Mouse (Mus musculus) right cerebral cortex, postnatal 10 days (tissue): ENCODE measurements at regions not wholly inside any gene's neighbourhood (a gene's known extent, or its start where the extent isn't known, plus 50 kb on each side); places are given as distances from the start of the nearest gene placed in this dataset.

Experiments used
- DNase-seq, 2 experiments: peaks; one replicate each; pipeline ENCODE4 v3.0.0; 2021; ENCODE audit warnings: low spot score in 2 of 2

DNA sequence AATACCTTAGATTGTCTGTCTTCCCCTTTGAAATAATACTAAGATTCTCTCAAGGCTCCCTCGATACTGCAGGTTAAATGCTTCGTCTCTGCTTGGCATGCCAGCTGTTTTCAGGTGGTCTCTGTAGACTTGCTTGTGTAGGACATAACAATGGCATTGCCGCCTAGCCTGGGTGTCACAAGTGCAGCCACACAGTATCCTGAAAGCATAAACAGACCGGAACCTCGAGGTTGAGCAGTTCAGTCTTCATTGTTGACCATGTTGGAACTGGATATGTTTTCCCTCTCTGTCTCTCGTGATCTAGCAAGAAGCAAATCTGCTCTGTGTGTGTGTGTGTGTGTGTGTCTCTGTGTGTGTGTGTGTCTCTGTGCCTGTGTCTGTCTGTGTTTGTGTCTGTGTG lies 675.4 kb upstream of the Tmem132c start:
- no peak for DNase-seq

DNA sequence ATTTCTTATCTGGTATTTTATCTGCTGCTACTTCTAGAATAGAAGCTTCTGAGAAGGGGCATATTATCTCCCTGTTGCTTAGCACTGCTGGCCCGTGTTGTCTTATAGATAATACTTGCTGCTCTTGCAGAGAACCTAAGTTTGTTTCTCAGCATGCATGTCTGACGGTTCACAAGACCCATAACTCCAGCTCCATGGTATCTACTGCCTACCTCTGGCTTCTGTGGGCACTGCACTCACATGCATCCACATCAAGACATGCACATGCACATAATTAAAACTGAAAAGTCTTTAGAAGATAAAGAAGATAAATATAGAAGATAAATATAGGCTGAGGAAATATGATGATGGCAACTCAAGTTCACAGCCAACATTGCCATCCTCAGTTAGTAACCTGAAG lies 667.8 kb upstream of the Tmem132c start:
- no peak for DNase-seq

DNA sequence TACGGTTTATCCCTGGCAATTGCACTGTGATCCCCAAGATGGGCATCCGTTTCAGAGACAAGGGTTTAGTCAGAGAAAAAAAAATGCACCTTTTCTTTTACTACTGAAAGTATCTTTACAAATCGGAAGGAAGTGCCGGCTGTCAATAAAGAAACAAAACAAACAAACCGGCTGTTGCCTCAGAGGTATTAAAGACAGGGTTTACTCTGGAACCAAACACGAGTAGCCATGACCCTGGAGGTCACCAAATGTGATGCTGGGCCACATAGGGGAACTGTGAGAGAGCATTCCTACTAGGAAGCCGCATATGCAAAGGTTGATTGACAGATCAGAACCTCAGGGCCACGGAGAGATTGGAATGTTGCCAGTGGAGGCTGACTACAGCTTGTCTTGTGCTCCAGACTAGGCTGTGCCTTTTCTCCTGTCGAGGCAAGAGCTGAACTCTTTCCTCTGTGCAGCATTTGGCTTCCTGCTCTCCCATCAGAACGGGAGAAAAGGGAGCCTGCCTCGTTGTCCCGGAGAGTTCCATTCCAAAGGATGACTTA lies 643.8 kb upstream of the Tmem132c start:
- DNase-seq = no peak

DNA sequence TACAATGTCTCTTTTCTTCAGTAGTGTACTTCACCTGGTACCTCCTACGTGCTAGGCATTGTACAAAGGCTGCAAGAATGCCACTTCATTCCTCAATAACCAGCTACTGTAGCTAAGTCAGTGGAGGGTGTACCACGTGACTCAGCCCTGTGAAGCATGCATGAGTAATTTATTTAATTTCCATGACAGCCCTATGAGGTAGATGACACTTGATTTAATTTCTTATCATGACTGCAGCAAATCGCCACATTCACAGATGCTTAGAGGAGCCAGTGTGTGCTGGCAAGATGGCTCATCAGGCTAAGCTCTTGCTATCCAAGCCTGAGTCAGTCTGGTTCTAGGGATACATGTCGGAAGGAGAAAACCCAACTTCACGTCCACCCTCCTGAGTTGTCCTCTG lies 642.0 kb upstream of the Tmem132c start:
- DNase-seq = peak in 1 of 2 experiments; percentile 26

DNA sequence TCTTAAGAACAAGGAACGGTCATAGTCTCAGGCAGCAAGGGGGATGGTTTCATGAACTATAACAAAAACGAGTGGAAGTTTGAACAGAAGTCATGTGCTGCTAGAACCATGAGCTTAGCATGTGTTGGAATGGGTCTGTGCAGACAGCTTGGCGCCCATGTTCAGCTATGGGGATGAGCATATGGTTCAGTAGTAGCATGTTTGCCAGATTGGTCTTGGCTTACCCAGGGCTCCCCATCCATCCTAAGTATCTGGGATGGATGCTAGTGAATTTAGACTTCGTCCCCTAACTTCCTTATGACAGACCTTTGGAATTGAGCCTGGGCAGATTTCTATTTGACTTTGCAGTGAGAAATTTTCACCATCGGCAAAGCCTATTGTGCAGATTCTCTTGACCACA lies 634.9 kb upstream of the Tmem132c start:
- DNase-seq = peak in 1 of 2 experiments; percentile 26

DNA sequence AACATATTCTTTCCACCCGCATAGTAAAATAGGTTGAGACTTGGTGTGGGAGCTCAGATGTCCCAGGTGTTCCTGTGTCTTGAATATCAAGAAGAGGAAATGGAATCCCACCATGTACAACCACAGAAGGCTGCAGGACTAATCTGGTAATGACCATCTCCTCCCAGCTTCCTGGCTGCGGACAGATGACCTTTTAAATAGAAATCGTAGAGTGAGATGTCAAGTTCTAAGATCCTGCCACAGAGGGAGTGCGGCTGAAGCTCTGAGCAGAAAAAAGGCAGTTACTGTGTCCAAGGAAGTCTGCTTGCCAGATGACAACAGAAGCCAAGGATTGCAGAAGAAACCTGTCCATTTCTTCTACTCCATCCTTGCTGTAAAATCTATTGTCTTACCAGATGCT lies 629.0 kb upstream of the Tmem132c start:
- DNase-seq = no peak

DNA sequence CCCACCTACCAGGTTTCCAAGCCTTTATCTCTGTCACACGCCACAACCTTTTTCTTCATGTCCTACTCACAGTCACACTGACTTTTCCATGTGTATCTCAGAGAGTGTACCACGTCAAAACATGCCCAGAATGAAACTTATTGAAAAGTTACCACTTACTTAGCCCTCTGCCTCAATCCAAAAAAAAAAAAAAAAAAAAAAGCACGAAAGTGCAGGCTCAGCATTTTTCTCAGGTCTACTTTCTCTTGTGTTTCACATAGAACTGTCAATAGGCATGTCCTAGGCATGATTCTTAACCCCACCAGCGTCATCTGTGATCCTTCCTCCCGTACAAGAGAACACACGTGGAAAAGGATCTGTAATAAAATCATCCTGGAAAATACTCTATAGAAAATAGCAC lies 619.1 kb upstream of the Tmem132c start:
- no peak for DNase-seq

DNA sequence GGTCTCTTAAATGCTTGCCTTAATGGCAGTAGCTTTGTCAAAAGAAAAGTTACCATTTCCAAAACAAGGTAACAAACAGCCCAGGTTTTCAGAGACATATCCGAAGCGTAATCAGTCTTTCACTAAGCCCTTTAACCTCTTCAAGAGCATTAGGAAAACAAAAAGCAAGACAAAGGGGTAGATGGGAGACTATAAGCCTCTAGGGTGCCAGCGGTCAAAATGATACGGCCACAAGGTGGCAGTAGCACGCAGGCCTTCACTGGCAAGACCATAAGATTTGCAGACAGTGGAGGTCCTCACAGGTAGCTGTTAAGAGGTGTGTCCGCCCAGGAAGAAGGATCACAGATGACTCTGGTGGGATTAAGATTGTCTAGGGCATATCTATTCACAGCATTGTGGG lies 618.4 kb upstream of the Tmem132c start:
- peak; percentile 49 to 77 for DNase-seq

DNA sequence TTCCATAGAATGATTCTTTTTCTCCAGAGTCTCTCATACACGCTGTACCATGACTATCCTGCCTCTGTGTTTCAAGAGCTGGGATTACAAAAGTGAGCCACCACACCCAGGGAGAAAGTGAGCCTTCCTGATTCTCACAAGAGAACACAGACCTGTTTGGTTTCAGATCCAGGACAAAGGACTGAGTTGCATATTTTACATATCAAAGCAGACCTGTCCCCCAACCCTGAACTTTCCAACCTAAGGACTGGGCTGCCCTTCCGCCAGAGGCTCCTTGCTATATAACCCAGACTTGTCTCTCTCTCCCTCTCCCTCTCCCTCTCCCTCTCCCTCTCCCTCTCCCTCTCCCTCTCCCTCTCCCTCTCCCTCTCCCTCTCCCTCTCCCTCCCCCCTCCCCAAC lies 611.8 kb upstream of the Tmem132c start:
- no peak for DNase-seq

DNA sequence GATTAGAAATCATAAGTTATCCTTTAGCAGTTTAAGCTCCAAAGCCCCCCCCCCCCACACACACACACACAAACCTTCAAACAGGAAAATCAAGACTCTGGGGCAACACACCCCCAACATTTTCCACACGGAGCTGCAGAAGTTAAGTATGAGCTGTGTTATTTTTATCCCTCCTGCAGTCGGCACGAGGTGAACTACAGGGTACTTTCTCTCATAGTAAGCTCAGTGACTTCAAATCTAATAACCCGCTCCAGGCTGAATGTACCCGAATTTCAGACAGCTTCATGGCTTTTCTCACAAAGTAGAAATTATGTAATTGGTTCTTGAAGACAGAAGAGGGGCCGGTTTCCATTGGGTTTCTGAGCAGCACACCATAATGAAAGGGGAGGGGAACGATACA lies 591.2 kb upstream of the Tmem132c start:
- DNase-seq = peak in 1 of 2 experiments; percentile 29

DNA sequence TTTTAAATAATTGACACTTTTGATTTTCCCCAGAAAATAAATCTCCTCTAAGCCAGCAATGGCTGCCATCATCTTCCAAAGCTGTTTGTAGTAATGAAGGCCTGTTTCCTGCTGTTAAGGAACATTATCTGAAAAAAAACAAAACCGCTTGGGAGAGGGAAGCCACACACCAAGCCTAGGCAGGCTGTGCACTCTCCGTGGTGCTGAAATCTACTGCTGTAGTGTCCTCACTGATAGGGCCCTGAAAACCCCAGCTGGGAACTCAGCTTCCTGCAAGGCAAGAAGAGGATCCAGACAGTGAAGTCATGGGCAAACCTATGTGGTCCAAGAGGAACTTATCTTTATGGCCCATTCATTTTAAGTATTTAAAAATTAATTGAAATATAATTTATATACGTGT lies 590.2 kb upstream of the Tmem132c start:
- no peak for DNase-seq

DNA sequence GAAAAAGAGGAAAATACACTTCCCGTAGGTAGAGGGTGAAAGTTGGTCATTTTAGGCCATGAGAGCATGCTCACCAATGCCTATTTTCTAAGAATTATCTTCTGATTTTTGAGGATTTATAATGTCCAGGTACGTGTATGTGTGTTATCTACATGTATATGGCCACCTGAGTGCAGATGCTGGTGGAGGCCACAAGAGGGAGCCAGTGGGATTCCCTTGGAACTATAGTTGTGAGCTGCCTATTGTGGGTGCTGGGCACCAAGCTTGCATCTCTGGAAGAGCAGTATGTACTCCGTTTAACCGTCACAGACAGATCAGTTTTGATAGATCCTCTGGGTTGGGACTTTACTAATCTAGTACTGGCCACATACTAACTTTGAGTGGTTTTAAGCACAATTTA lies 579.0 kb upstream of the Tmem132c start:
- DNase-seq = no peak

DNA sequence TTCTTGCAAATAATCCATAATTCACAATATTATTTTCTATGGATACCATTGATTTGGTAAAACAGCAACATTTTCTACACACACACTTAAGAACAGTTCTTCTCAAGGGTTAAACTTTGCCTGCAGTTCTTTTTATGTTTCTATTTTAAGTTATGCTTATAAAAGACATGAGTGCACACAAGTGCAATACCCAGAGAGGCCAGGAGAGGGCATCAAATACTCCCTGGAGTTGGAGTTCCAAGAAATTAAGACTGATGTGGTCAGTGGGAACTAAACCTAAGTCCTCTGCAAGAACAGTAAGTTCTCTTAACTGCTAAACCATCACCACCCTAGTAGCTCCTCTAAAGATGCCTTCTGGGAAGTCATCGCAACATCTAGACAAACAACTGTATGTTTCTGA lies 570.5 kb upstream of the Tmem132c start:
- DNase-seq = peak in 1 of 2 experiments; percentile 36

DNA sequence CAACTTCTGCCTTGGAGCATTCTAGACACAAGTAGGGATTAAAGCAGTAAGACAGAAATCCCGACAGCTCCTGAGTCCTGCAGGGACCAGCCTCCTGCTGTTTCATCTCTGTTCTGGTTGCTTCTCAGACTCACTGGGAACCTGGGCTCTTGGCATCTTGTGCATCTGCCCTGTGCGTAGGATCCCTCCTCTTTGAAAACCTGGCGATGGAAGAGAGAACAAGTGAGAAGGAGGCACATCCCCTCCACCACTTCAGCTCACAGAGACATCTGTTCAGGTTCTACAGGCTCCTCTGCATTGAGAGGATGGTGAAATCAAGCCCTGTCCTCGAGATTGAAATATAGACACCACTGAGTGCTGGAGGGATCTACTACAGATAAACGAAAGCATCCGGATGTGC lies 561.3 kb upstream of the Tmem132c start:
- DNase-seq = no peak

DNA sequence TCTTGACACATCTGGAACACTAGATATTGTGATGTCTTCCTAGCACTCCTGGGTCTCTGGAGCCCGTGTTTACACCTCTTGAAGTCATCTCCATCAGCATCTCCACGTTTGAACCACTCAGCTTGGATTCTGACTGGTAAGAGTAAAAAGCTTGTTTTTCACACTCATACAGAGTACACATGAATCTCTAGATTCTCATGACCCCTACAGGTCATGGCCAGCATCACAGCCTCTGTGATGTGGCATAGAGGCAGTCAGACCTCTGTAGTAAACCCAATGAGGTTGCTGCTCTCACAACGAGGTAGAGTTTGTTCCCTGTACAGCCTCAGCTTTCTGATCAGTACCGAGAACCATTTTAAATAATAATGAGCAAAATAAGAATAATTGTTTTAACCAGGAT lies 542.3 kb upstream of the Tmem132c start:
- DNase-seq = peak; percentile 51 to 55

DNA sequence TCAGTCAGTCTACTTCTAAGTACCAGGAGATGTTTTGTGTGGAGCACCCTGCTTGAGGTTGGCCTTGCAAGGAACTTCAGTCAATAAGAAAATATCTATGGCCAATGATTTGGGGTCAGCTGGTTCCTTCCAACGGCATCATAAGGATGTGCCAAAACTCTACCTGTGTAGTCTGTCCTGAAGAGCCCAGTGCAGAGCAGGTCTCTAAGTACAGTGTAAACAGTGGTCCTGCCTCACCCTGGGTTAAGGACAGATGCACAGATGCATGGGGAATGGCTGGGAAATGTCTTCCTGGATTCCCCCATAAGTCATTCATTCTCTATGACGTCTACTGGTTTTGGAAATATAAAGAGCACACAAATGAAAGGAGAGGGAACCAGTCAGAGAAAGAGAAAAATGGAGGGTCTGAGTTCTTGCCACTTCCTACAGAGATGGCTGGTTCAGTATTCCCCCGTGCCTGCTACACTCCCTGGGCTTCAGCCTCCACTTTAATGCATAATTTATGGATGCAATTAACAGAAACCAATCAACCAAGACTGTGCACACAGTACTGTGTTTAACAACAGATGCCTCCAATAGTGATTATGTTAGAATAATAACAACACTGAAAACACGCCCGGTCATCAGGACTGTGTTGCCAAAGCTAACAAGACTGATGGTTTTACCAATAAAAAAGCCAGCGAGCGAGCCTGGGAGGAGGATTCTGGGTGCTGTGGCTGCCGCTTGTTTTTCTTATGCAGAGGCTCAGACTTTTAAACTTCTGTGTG lies 537.9 kb upstream of the Tmem132c start:
- no peak for DNase-seq

DNA sequence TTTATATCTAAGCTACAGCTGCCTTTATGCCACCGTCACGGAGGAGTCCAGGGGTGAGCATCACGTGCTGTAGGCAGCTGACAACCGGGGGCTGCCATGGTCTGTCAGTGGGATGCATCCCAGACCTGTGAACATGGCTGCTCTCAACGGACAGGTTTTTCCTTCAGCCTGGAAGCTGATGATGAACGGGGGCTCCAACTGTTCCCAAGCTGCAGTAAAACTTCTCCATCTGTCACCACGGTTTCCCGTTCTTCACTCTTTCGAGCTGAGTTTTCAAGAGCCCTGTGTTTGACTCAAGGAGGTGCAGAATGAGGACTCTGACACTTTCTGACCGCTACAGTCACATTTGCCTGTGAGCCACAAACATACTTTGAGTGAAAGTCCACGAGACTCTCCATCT lies 535.7 kb upstream of the Tmem132c start:
- DNase-seq = peak; percentile 28 to 47

DNA sequence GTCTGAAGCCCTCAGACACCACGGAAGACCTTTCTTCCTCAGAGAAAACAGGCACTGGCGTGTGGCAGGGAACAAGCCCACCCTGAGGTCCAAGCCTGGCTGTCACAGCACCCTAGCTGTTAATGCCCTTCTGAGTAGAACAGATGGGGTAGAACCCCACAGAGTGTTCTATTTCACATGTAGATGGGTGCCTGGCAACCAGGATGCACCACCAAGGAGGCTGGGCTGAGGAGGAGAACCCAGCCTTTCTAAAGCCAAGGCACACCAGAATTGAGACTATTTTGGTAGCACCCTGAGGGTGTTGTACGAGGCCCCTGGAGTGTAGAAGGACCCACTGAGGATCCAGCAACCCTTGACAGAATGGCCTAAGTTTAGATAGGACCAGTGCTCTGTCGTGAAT lies 534.9 kb upstream of the Tmem132c start:
- DNase-seq = no peak

DNA sequence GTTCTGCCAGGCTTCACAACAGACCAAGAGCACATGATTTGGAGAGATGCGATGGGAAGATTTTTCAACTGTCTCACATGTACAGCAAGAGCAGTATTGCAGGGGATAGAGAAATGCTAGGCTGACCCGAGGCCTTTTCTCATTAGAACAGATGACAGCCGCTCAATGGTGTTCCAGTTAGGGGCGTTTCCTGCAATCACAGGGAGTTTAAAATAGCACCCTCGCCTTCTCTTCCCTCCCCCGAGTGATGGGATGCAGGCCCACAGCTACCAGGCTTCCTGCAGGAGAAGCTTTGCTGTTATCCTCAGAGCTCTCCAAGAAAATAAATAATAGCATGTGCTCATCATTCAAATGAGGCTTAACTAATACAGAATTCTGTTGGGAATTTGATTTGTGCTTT lies 526.9 kb upstream of the Tmem132c start:
- no peak for DNase-seq

DNA sequence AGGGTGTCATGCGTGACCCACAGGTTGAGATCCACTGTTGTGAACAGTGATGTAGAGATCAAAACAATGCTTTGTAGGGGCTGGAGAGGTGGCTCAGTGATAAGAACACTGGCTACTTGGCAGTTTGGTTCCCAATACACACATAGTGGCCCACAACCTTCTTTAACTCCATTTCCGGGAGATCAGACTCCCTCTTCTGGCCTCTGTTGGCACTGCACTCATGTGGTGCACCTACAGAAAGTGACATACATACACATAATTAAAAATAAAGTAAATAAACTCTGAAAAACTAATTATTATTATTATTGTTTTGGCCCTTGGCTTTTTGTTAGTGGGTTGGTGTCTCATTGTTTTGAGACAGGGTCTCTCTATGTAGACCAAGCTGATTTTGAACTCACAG lies 523.2 kb upstream of the Tmem132c start:
- DNase-seq = no peak

DNA sequence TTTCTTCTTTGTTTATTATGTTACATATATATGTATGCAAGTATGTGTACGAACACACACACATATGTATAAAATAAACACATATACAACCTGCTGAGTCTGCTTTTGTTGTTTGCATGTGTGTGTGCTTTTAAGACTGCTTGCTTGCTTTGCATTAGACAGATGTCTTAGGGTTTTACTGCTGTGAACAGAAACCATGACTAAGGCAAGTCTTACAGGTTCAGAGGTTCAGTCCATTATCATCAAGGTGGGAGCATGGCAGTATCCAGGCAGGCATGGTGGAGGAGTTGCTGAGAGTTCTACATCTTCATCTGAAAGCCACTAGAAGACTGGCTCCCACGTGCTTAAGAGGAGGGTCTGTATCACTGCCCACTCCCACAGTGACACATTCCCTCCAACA lies 520.3 kb upstream of the Tmem132c start:
- no peak for DNase-seq

DNA sequence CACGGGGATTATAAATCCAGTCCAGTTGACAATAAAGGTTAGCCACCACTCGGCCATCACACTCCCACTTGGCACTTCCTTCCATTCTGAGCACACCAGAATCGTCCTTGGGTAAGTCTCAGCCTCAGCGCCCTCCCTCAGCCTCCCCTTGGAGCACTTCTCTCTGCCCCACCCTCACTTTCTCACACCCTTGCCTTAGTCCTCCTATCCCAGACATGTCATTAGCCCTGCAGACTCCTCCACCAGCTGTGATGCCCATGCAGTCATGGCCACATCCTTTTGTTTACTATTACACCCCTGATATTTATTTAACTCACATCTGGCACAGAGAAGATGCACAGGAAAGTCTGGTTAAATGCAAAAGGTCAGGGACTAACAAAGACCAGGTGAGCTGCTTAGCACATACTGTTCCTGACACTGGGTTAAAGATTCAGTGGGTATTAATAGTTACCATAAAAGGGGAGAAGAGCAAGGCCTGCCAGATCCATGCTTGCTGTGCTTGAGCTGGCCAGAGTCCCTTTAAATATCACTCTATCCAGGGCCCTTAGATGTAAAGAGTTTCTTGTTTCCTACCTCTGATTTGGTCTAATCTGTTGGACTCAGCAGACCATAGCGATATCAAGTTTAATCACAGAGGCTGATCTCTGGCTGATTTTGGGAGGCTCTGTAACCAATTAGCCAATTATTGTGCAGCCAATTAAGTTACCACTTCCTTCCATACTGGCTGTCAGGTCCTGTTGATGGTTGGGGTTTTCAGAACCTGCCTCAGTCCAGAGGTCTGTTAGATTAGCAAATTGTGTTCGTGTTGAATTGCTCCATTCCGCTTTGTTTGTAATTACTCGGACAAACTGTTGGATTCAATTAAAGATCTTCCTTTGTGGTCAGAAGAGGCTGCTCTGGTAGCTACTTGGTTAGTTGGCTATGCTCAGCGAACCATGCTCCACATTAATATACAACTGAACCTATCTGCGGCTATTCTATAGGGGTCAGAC lies 518.0 kb upstream of the Tmem132c start:
- DNase-seq = no peak

DNA sequence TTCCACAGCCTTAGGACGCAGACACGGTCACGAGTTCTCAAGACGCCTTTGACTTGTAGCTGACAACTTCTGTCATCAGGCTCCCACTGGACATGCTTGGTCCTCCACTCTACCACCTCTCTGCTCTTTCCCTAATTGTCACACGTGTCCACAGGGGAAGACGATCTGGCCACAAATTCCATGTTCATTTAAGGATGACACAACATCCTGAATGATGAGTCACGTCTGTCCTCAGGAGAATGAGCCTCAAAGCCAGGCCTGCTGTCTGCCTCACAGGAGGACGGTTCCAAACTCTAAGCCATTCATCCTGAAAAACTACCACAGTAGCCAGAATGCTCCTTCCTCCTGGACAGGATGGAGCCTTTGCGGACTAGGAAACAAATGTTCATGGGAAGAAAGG lies 517.3 kb upstream of the Tmem132c start:
- DNase-seq = no peak
